Mouse (Mus musculus): ENCODE data around the gene Degs1.
A peak's percentile ranks its signal among the peaks of the same experiment; 100 is the strongest.

GRCm38 (mm10) chr1:182275109-182275508, 7.5 kb downstream of the Degs1 start:
- TF ChIP-seq MAFK (IDR thresholded peaks at IDR 0.05; ENCODE audit: insufficient replicate concordance, low read length): no peak
- 0 out of 2 replicates have a peak, but pooled peaks have one; percentile 23 for TF ChIP-seq POLR2AphosphoS2 (IDR thresholded peaks at IDR 0.05; ENCODE audit: low read depth, low read length)
- no peak for TF ChIP-seq POLR2A (IDR thresholded peaks at IDR 0.05; ENCODE audit: low read depth, low read length)
- TF ChIP-seq NRF1 (IDR thresholded peaks at IDR 0.05; ENCODE audit: low read depth, low read length): no peak
- no peak for TF ChIP-seq CTCF (conservative IDR thresholded peaks at IDR 0.05 in 1 of 2, IDR thresholded peaks at IDR 0.05 in 1 of 2; ENCODE audit: low read depth in 2 of 2, low read length in 2 of 2)
- no peak for TF ChIP-seq ZC3H11A (IDR thresholded peaks at IDR 0.05; ENCODE audit: low read depth, low read length)
- no peak for TF ChIP-seq RCOR1 (conservative IDR thresholded peaks at IDR 0.05; ENCODE audit: low read depth, low read length)
- TF ChIP-seq EP300 (IDR thresholded peaks at IDR 0.05; ENCODE audit: low read length): no peak
- TF ChIP-seq KAT2A (IDR thresholded peaks at IDR 0.05; ENCODE audit: insufficient replicate concordance, low read length): no peak
- TF ChIP-seq TCF12 (IDR thresholded peaks at IDR 0.05; ENCODE audit: low read depth, low read length): no peak
- TF ChIP-seq MAX (IDR thresholded peaks at IDR 0.05; ENCODE audit: low read length): no peak
- no peak for TF ChIP-seq NELFE (IDR thresholded peaks at IDR 0.05; ENCODE audit: low read depth, low read length)
- no peak for TF ChIP-seq TBP (conservative IDR thresholded peaks at IDR 0.05; ENCODE audit: low read depth, low read length)
